Mouse (Mus musculus): ENCODE measurements around the gene Olfr912. TPM values are rescaled to one million over a fixed set of nuclear protein-coding genes. Genes with fewer than 3 reads are reported as not detected.

Olfr912 gene
- polyA plus RNA-seq (2015; fragmentation: Nextera tagmentation; extraction: Ambion mirVana): not detected in 2 replicates

- Histone ChIP-seq H3K27ac (no peak within 1 kb of the TSS), H3K4me3 (no peak within 1 kb of the TSS), H3K36me3 (no peaks in the 10 kb centered on the region), H3K27me3 (no peaks in the 10 kb centered on the region), H3K9ac (no peak within 1 kb of the TSS), H3K4me1 (no peaks in the 10 kb centered on the region), H3K4me2 (replicated peaks) (no peak within 1 kb of the TSS), H3K9me3 (no peaks in the 10 kb centered on the region)
- no peak for ATAC-seq (ENCODE audit: low FRiP score, low read depth)
- WGBS: 71% methylated on average over 1 of the region's 1 CpGs
Measured at GRCm38 (mm10) chr9:38579878-38580277, at the start of gene Olfr912. Gene Olfr912 (plus strand): TSS chr9:38580178.

DNA sequence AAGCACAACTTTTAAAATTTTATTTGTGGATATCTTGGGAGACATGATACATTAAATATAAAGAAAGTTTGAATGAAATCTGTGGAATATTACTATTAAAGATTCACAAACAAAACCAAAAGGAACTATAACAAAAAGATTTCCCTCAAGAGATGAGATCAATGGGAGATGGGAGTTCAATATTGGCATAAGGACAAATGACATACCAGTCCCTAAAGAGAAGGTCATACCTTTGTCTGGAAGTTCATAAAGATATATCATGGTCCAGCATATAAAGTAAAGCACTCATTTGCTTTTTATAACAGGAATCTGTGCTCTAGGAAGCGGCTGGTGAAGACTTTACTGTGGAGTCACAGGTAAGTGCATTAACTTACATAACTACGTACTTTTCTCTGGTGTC is 42.4 kb upstream of the Olfr912 start, which contains the start of gene Olfr910:
Gene Olfr910, plus strand, starts transcription at position 301 of the 400 bp plus-strand sequence.
- Histone ChIP-seq H3K27me3 (no peaks in the 10 kb centered on the region), H3K4me1 (no peaks in the 10 kb centered on the region), H3K4me2 (replicated peaks) (no peak within 1 kb of the TSS), H3K4me3 (no peak within 1 kb of the TSS), H3K27ac (no peak within 1 kb of the TSS), H3K9me3 (no peaks in the 10 kb centered on the region), H3K9ac (no peak within 1 kb of the TSS), H3K36me3 (no peaks in the 10 kb centered on the region)
- ATAC-seq (ENCODE audit: low FRiP score, low read depth): no peak
- WGBS: 89% methylated on average over 2 of the region's 2 CpGs

- H3K9me3 ChIP-seq: no peaks in the 10 kb centered on the region
- no peak overlapping the region for H3K4me3 ChIP-seq
- ATAC-seq (ENCODE audit: low FRiP score, low read depth): no peak
- no peaks in the 10 kb centered on the region for H3K36me3 ChIP-seq
- H3K27me3 ChIP-seq: no peaks in the 10 kb centered on the region
- no peak overlapping the region for H3K9ac ChIP-seq
- H3K4me1 ChIP-seq: no peaks in the 10 kb centered on the region
- H3K4me2 ChIP-seq (replicated peaks): no peak overlapping the region
- WGBS: 50% methylated on average over 1 of the region's 1 CpGs
- H3K27ac ChIP-seq: no peak overlapping the region
Measured at GRCm38 (mm10) chr9:38591056-38591455, 11.1 kb downstream of the Olfr912 start.

DNA sequence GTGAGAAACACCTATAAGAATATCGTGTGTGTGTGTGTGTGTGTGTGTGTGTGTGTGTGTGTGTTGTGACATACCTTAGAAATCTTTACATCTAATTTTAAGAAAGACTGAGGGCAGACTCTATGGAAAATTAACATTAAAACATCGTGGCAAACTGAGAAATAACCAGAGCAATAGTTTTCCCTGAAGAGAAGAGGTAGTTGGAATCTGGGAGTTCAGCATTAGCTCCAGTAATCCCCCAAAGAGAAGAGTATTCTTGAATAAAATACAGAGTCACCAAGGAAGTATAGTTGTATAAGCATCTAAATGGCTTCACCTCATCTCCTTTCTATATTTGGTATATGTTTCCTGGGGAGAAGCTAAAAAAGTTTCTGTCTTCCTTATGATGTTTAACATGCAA is 12.5 kb downstream of the Olfr912 start, which contains the start of gene Olfr913:
Gene Olfr913, plus strand, starts transcription at position 301 of the 400 bp plus-strand sequence.
- no peak for ATAC-seq (ENCODE audit: low FRiP score, low read depth)

DNA sequence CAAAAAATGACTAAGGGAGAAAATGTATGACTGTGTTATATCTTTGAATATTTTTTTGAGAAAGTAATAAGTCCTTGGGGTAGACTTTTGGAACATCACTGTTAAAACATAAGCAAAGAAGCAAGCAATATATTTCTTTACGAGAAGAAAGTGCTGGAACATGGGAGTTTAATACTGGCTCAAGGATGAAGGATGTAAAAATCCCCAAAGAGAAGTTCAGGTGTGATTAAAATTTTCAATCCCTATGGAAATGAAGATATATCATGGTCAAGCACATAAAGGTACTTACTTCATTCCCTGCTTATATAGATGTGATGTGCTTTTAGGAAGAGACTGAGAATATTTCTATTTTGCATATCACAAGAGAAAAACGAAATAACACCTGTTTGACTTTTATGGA is 24.8 kb downstream of the Olfr912 start, which contains the start of gene Olfr914:
Gene Olfr914, plus strand, starts transcription at position 301 of the 400 bp plus-strand sequence.
- no peaks in the 10 kb centered on the region for H3K36me3 ChIP-seq
- ATAC-seq (ENCODE audit: low FRiP score, low read depth): no peak
- H3K9me3 ChIP-seq: no peaks in the 10 kb centered on the region
- no peak within 1 kb of the TSS for H3K4me2 ChIP-seq (replicated peaks)
- WGBS: 68% methylated on average over 2 of the region's 2 CpGs
- H3K9ac ChIP-seq: no peak within 1 kb of the TSS
- no peaks in the 10 kb centered on the region for H3K4me1 ChIP-seq
- H3K27me3 ChIP-seq: no peaks in the 10 kb centered on the region
- H3K4me3 ChIP-seq: no peak within 1 kb of the TSS
- H3K27ac ChIP-seq: no peak within 1 kb of the TSS

More for the DNA sequence above, 12.5 kb downstream of the Olfr912 start, which contains the start of gene Olfr913:
- Histone ChIP-seq H3K27ac (no peak within 1 kb of the TSS), H3K9ac (no peak within 1 kb of the TSS), H3K9me3 (no peaks in the 10 kb centered on the region), H3K4me2 (replicated peaks) (no peak within 1 kb of the TSS), H3K4me1 (no peaks in the 10 kb centered on the region), H3K4me3 (no peak within 1 kb of the TSS), H3K27me3 (no peaks in the 10 kb centered on the region), H3K36me3 (no peaks in the 10 kb centered on the region)
- 50% methylated on average over 2 of the region's 2 CpGs for WGBS

- no peak for ATAC-seq (ENCODE audit: low FRiP score, low read depth)
- 84% methylated on average over 4 of the region's 4 CpGs for WGBS
- no peak overlapping the region for H3K27ac ChIP-seq
- no peak overlapping the region for H3K9ac ChIP-seq
- H3K27me3 ChIP-seq: no peaks in the 10 kb centered on the region
- H3K4me2 ChIP-seq (replicated peaks): no peak overlapping the region
- no peak overlapping the region for H3K4me3 ChIP-seq
- H3K9me3 ChIP-seq: 0 out of 2 replicates have a peak, but pooled peaks cover 10% of the 10 kb centered on the region
- no peaks in the 10 kb centered on the region for H3K36me3 ChIP-seq
- H3K4me1 ChIP-seq: no peaks in the 10 kb centered on the region
Measured at GRCm38 (mm10) chr9:38632406-38632805, 52.4 kb downstream of the Olfr912 start.

Other genes starting within 250 kb of the Olfr912 start
- not detected in 2 replicates for gene Olfr898, start 231.8 kb upstream of the Olfr912 start, polyA plus RNA-seq (2015; fragmentation: Nextera tagmentation; extraction: Ambion mirVana)
- gene Olfr250, start 213.3 kb upstream of the Olfr912 start, polyA plus RNA-seq (2015; fragmentation: Nextera tagmentation; extraction: Ambion mirVana): not detected in 2 replicates
- gene Olfr251, start 203.1 kb upstream of the Olfr912 start, polyA plus RNA-seq (2015; fragmentation: Nextera tagmentation; extraction: Ambion mirVana): not detected in 2 replicates
- not detected in 2 replicates for gene Olfr147, start 178.5 kb upstream of the Olfr912 start, polyA plus RNA-seq (2015; fragmentation: Nextera tagmentation; extraction: Ambion mirVana)
- gene Olfr901, start 150.7 kb upstream of the Olfr912 start, polyA plus RNA-seq (2015; fragmentation: Nextera tagmentation; extraction: Ambion mirVana): not detected in 2 replicates
- gene Olfr902, start 132.5 kb upstream of the Olfr912 start, polyA plus RNA-seq (2015; fragmentation: Nextera tagmentation; extraction: Ambion mirVana): not detected in 2 replicates
- gene Olfr904, start 117.0 kb upstream of the Olfr912 start, polyA plus RNA-seq (2015; fragmentation: Nextera tagmentation; extraction: Ambion mirVana): not detected in 2 replicates
- gene Olfr905, start 109.1 kb upstream of the Olfr912 start, polyA plus RNA-seq (2015; fragmentation: Nextera tagmentation; extraction: Ambion mirVana): not detected in 2 replicates
- not detected in 2 replicates for gene Olfr906, start 93.1 kb upstream of the Olfr912 start, polyA plus RNA-seq (2015; fragmentation: Nextera tagmentation; extraction: Ambion mirVana)
- gene Olfr907, start 84.4 kb upstream of the Olfr912 start, polyA plus RNA-seq (2015; fragmentation: Nextera tagmentation; extraction: Ambion mirVana): not detected in 2 replicates
- not detected in 2 replicates for gene Olfr911-ps1, start 58.6 kb upstream of the Olfr912 start, polyA plus RNA-seq (2015; fragmentation: Nextera tagmentation; extraction: Ambion mirVana)
- gene Olfr910, start 42.3 kb upstream of the Olfr912 start, polyA plus RNA-seq (2015; fragmentation: Nextera tagmentation; extraction: Ambion mirVana): not detected in 2 replicates
- gene Olfr913, start 12.6 kb downstream of the Olfr912 start, polyA plus RNA-seq (2015; fragmentation: Nextera tagmentation; extraction: Ambion mirVana): not detected in 2 replicates
- not detected in 2 replicates for gene Olfr914, start 24.9 kb downstream of the Olfr912 start, polyA plus RNA-seq (2015; fragmentation: Nextera tagmentation; extraction: Ambion mirVana)
- not detected in 2 replicates for gene Olfr916, start 79.7 kb downstream of the Olfr912 start, polyA plus RNA-seq (2015; fragmentation: Nextera tagmentation; extraction: Ambion mirVana)
- gene Olfr917, start 85.7 kb downstream of the Olfr912 start, polyA plus RNA-seq (2015; fragmentation: Nextera tagmentation; extraction: Ambion mirVana): not detected in 2 replicates
- gene Olfr918, start 94.4 kb downstream of the Olfr912 start, polyA plus RNA-seq (2015; fragmentation: Nextera tagmentation; extraction: Ambion mirVana): not detected in 2 replicates
- gene Olfr919, start 123.5 kb downstream of the Olfr912 start, polyA plus RNA-seq (2015; fragmentation: Nextera tagmentation; extraction: Ambion mirVana): not detected in 2 replicates
- 20.8 and 21.4 TPM in 2 replicates for gene Vwa5a, start 138.1 kb downstream of the Olfr912 start, polyA plus RNA-seq (2015; fragmentation: Nextera tagmentation; extraction: Ambion mirVana)
- gene Olfr920, start 172.1 kb downstream of the Olfr912 start, polyA plus RNA-seq (2015; fragmentation: Nextera tagmentation; extraction: Ambion mirVana): 0.03 TPM in 2 replicates
- not detected in 2 replicates for gene Olfr921, start 192.9 kb downstream of the Olfr912 start, polyA plus RNA-seq (2015; fragmentation: Nextera tagmentation; extraction: Ambion mirVana)
- gene Olfr922, start 234.4 kb downstream of the Olfr912 start, polyA plus RNA-seq (2015; fragmentation: Nextera tagmentation; extraction: Ambion mirVana): not detected in 2 replicates
- not detected in 2 replicates for gene Olfr923, start 246.4 kb downstream of the Olfr912 start, polyA plus RNA-seq (2015; fragmentation: Nextera tagmentation; extraction: Ambion mirVana)